Mouse (Mus musculus) ZHBTc4 (cell line): Measurements from ENCODE around the gene Clec12a.

Experiments
- DNase-seq: peaks from one replicate; pipeline ENCODE4 v3.0.0-alpha.2; 2011; ENCODE audit warnings: low read depth, low spot score

The Clec12a gene

GRCm38 (mm10) chr6:129374937-129375471 lies 32.5 kb downstream of the Clec12a start:
- DNase-seq, result no peak

GRCm38 (mm10) chr6:129380454-129380853 lies 38.0 kb downstream of the Clec12a start:
- DNase-seq, result no peak

GRCm38 (mm10) chr6:129381736-129382135 lies 39.2 kb downstream of the Clec12a start:
- no peak for DNase-seq

- DNase-seq, result no peak
Measured at GRCm38 (mm10) chr6:129383466-129383865, 41.0 kb downstream of the Clec12a start.

- DNase-seq, result no peak
Measured at GRCm38 (mm10) chr6:129385000-129385399, 42.5 kb downstream of the Clec12a start.

GRCm38 (mm10) chr6:129385774-129386173 lies 43.3 kb downstream of the Clec12a start, which contains the start of gene Clec12b:
TSS of gene Clec12b (minus strand) at chr6:129385874.
- no peak for DNase-seq

- no peak for DNase-seq
Measured at GRCm38 (mm10) chr6:129393087-129393720, 50.7 kb downstream of the Clec12a start.

GRCm38 (mm10) chr6:129393732-129394131 lies 51.2 kb downstream of the Clec12a start:
- DNase-seq, result no peak

- no peak for DNase-seq
Measured at GRCm38 (mm10) chr6:129396997-129397396, 54.5 kb downstream of the Clec12a start, which contains the start of gene Clec1b. TSS of gene Clec1b (plus strand) at chr6:129397297.

GRCm38 (mm10) chr6:129399945-129400344 lies 57.5 kb downstream of the Clec12a start:
- DNase-seq, result no peak

GRCm38 (mm10) chr6:129402404-129402803 lies 59.9 kb downstream of the Clec12a start:
- DNase-seq, result no peak

- DNase-seq, result no peak
Measured at GRCm38 (mm10) chr6:129403391-129403790, 60.9 kb downstream of the Clec12a start.

- DNase-seq, result no peak
Measured at GRCm38 (mm10) chr6:129405999-129406398, 63.5 kb downstream of the Clec12a start.

- DNase-seq, result no peak
Measured at GRCm38 (mm10) chr6:129407324-129407723, 64.8 kb downstream of the Clec12a start.

GRCm38 (mm10) chr6:129408562-129408961 lies 66.1 kb downstream of the Clec12a start, which contains the start of gene Clec9a:
TSS of gene Clec9a (plus strand) at chr6:129408862.
- DNase-seq, result no peak

- DNase-seq, result no peak
Measured at GRCm38 (mm10) chr6:129414177-129414576, 71.7 kb downstream of the Clec12a start.
